Mouse (Mus musculus): ENCODE results near the gene Dnajb2. TPM values are rescaled to one million over a fixed set of nuclear protein-coding genes. Genes with fewer than 3 reads are reported as not detected.

Gene Dnajb2
- polyA plus RNA-seq (2015; fragmentation: Nextera tagmentation; extraction: Ambion mirVana), result 29.0 and 31.0 TPM in 2 replicates

DNA sequence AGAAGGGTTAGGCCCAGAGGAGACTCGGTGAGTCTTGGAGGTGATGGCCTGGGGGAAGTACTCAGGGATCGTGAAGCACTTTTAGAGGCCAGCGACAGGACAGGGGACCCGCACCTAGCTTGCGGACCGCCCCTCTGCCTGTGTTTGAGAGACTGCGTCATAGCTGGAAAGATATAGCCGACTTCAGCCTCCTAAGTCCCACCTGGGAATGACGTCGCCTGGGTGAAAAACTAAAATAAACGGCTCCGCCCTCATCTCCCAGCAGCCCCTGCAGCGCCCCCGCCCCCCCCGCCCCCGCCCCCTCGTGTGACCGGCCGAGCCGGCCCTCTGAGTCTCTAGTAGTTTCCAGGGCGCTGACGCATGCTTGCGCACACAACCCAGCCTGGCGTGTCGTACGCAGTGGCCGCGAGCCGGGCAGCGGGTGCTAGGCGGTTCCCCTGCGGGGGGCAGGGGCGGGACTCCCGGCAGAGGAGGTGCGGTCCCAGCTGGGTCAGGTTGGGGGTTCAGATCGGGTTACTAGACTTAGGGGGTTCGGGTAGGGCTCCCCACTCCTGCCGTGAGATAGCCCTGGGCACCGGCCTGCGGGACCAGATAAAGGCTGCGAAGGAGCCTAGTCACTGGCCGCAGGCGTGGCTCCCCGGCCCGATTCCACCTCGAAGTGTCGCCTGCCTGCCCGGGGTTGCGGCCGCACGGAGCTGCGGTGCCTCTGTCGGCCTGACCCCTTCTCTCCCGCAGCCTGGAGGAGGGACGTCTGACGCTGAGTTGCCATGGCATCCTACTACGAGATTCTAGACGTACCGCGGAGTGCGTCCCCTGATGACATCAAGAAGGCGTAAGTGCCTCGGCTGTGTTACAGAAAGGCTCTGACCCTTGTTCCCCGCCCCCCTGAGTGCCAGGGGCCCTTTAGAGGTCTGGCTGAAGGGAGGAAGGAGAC lies at the start of gene Dnajb2:
Gene Dnajb2 (plus strand): TSS at position 290 of the 934 bp plus-strand sequence.
- peaks cover 15% of the 10 kb centered on the region for H3K4me1 ChIP-seq (ENCODE audit: insufficient read depth)
- WGBS (ENCODE audit: insufficient replicate concordance), result 1% methylated on average over 64 of the region's 64 CpGs
- TF ChIP-seq CTCF (IDR thresholded peaks at IDR 0.05; ENCODE audit: low read depth) (0 out of 2 replicates have a peak, but pooled peaks have one; percentile 13), EP300 (IDR thresholded peaks at IDR 0.05; ENCODE audit: low read depth) (peak; percentile 95)
- peak; percentile 92 for DNase-seq
- peak within 1 kb of the TSS; percentile 79 for H3K9ac ChIP-seq (replicated peaks)
- H3K4me3 ChIP-seq (ENCODE audit: low read depth, low read length), result peak within 1 kb of the TSS; percentile 56
- peak within 1 kb of the TSS; percentile 97 for H3K27ac ChIP-seq (ENCODE audit: low read depth)
- H3K36me3 ChIP-seq (replicated peaks; ENCODE audit: insufficient read depth, low read length), result peaks cover 21% of the 10 kb centered on the region
- no peaks in the 10 kb centered on the region for H3K9me3 ChIP-seq (ENCODE audit: low read length)
- peak; percentile 92 for ATAC-seq
- H3K27me3 ChIP-seq (ENCODE audit: insufficient read depth, low read length), result no peaks in the 10 kb centered on the region
- peak within 1 kb of the TSS; percentile 92 for H3K4me2 ChIP-seq (ENCODE audit: low read depth, low read length)

- Histone ChIP-seq H3K9me3 (ENCODE audit: low read length) (0 out of 2 replicates have a peak, but pooled peaks cover 2% of the 10 kb centered on the region), H3K27me3 (ENCODE audit: insufficient read depth, low read length) (no peaks in the 10 kb centered on the region), H3K27ac (ENCODE audit: low read depth) (no peak overlapping the region), H3K4me3 (ENCODE audit: low read depth, low read length) (no peak overlapping the region), H3K36me3 (replicated peaks; ENCODE audit: insufficient read depth, low read length) (peaks cover 69% of the 10 kb centered on the region), H3K4me2 (ENCODE audit: low read depth, low read length) (no peak overlapping the region), H3K4me1 (ENCODE audit: insufficient read depth) (peaks cover 24% of the 10 kb centered on the region), H3K9ac (replicated peaks) (no peak overlapping the region)
- DNase-seq (no peak), ATAC-seq (no peak)
- TF ChIP-seq CTCF (IDR thresholded peaks at IDR 0.05; ENCODE audit: low read depth) (no peak), EP300 (IDR thresholded peaks at IDR 0.05; ENCODE audit: low read depth) (no peak)
Measured at GRCm38 (mm10) chr1:75187126-75187525, 49.1 kb upstream of the Dnajb2 start.

DNA sequence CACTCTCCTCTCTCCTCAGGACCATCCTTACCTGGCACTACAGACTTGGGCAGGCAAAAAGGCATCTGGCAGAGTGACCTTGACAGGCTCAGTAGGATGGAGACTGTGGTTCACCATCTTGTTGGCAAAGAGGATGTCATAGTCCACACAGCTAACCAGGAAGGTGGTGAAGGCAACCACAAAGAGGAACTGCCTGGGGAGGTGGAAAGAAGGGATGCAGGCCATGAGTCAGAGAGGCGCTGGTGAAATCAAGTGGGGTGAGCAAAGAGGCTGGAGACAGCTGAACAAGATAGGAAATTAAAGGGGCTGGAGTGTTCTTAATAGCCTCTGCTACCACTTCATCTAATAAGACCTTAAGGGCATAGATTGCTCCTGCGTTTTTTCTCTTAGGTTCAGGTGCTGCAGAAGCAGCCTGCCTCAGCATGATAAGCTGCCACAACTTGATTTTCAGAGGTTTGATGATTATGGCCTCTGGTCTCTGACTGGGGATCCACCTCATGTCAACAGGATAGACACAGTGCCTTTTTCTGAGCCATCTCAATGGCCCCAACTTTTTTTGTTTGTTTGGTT lies 48.2 kb upstream of the Dnajb2 start:
- no peak overlapping the region for H3K4me2 ChIP-seq (ENCODE audit: low read depth, low read length)
- no peak overlapping the region for H3K4me3 ChIP-seq (ENCODE audit: low read depth, low read length)
- H3K4me1 ChIP-seq (ENCODE audit: insufficient read depth), result peaks cover 24% of the 10 kb centered on the region
- peaks cover 60% of the 10 kb centered on the region for H3K36me3 ChIP-seq (replicated peaks; ENCODE audit: insufficient read depth, low read length)
- WGBS (ENCODE audit: insufficient replicate concordance), result 45% methylated on average over 2 of the region's 2 CpGs
- H3K27me3 ChIP-seq (ENCODE audit: insufficient read depth, low read length), result no peaks in the 10 kb centered on the region
- ATAC-seq (no peak), DNase-seq (peak; percentile 46)
- TF ChIP-seq CTCF (IDR thresholded peaks at IDR 0.05; ENCODE audit: low read depth) (no peak), EP300 (IDR thresholded peaks at IDR 0.05; ENCODE audit: low read depth) (no peak)
- no peak overlapping the region for H3K9ac ChIP-seq (replicated peaks)
- no peak overlapping the region for H3K27ac ChIP-seq (ENCODE audit: low read depth)
- H3K9me3 ChIP-seq (ENCODE audit: low read length), result no peaks in the 10 kb centered on the region

DNA sequence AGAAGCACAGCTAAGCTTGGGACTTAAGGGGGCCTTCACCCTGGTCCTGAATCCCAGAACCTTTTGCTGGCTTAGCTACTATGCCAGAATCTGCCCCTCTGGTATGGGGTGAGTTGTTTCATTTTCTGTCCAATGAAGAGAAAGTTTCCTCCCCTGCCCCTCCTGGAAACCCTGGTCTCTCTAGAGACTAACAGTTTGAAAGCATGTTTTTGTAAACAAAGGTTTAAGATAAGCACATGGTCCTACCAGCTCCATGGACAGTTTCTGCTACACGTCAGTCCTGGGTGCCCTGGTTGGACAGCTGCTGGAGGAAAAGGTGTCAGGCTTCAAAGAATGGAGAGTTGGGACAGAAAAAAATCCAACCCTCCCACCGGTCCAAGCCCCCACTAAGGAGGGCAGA lies 45.6 kb upstream of the Dnajb2 start:
- DNase-seq (no peak), ATAC-seq (peak; percentile 7; the same call in 1 of the 2 replicates)
- Histone ChIP-seq H3K9me3 (ENCODE audit: low read length) (no peaks in the 10 kb centered on the region), H3K36me3 (replicated peaks; ENCODE audit: insufficient read depth, low read length) (peaks cover 42% of the 10 kb centered on the region), H3K9ac (replicated peaks) (peak overlapping the region; percentile 98), H3K27me3 (ENCODE audit: insufficient read depth, low read length) (no peaks in the 10 kb centered on the region), H3K27ac (ENCODE audit: low read depth) (peak overlapping the region; percentile 98; the same call in 1 of the 2 replicates), H3K4me1 (ENCODE audit: insufficient read depth) (peaks cover 29% of the 10 kb centered on the region), H3K4me3 (ENCODE audit: low read depth, low read length) (peak overlapping the region; percentile 99), H3K4me2 (ENCODE audit: low read depth, low read length) (peak overlapping the region; percentile 96)
- TF ChIP-seq CTCF (IDR thresholded peaks at IDR 0.05; ENCODE audit: low read depth), result no peak
- WGBS (ENCODE audit: insufficient replicate concordance), result 38% methylated on average over 2 of the region's 2 CpGs

- peak overlapping the region; percentile 98 for H3K27ac ChIP-seq (ENCODE audit: low read depth)
- H3K36me3 ChIP-seq (replicated peaks; ENCODE audit: insufficient read depth, low read length), result peaks cover 42% of the 10 kb centered on the region
- TF ChIP-seq EP300 (IDR thresholded peaks at IDR 0.05; ENCODE audit: low read depth) (no peak), CTCF (IDR thresholded peaks at IDR 0.05; ENCODE audit: low read depth) (no peak)
- peak; percentile 0; the same call in 1 of the 2 replicates for ATAC-seq
- no peaks in the 10 kb centered on the region for H3K27me3 ChIP-seq (ENCODE audit: insufficient read depth, low read length)
- WGBS (ENCODE audit: insufficient replicate concordance), result 50% methylated on average over 5 of the region's 5 CpGs
- DNase-seq, result no peak
- no peaks in the 10 kb centered on the region for H3K9me3 ChIP-seq (ENCODE audit: low read length)
- peak overlapping the region; percentile 98 for H3K9ac ChIP-seq (replicated peaks)
- peak overlapping the region; percentile 99 for H3K4me3 ChIP-seq (ENCODE audit: low read depth, low read length)
- peak overlapping the region; percentile 96 for H3K4me2 ChIP-seq (ENCODE audit: low read depth, low read length)
- H3K4me1 ChIP-seq (ENCODE audit: insufficient read depth), result peaks cover 29% of the 10 kb centered on the region
Measured at GRCm38 (mm10) chr1:75191258-75191621, 45.0 kb upstream of the Dnajb2 start.

All from liver, postnatal 0 days (tissue).